Mouse (Mus musculus): ENCODE results near the gene Actl6a. TPM values are rescaled to one million over a fixed set of nuclear protein-coding genes. Genes with fewer than 3 reads are reported as not detected.
"Not testable (repeated sequence)": the region's sequence is repeated elsewhere in the genome, so short reads cannot be mapped to it uniquely, and the experiment has no call there.

Actl6a gene
- polyA plus RNA-seq, 1 experiment from 2014 or later, result 102 TPM

DNA sequence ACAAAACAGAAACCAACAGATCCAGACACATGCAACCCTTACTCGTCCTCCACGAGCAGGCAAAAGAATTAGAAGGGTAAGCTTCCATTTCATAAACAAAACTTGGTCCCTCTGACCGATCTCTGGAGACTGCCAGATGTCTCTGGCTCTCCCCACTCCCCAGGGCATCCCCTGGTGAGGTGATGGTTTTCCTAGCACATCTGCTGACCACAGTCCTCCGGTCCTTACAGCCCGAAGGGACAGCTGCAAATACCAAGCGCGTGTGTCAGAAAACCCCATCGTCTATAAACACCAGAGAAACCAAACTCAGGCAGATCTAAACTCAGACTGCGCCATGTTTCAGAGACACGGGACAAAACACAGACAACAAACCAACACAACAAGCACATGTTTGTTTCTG is 1.5 kb upstream of the Actl6a start:
- not testable (repeated sequence) for ATAC-seq (ENCODE audit: low read depth); H3K9ac ChIP-seq (ENCODE audit: low read depth, low read length)

GRCm38 (mm10) chr3:32708052-32708367 is 1.9 kb downstream of the Actl6a start:
- H3K4me3 ChIP-seq (ENCODE audit: low read depth, low read length), result peak overlapping the region; percentile 94
- H3K4me1 ChIP-seq (ENCODE audit: control insufficient read depth, insufficient read depth, low read length), result peaks cover 5% of the 10 kb centered on the region; the same call in 1 of the 2 replicates
- no peaks in the 10 kb centered on the region for H3K27me3 ChIP-seq (replicated peaks; ENCODE audit: control insufficient read depth, insufficient read depth, low read length)
- DNase-seq (ENCODE audit: low spot score), result no peak
- H3K9me3 ChIP-seq (ENCODE audit: control insufficient read depth, low read length), result no peaks in the 10 kb centered on the region
- H3K36me3 ChIP-seq (ENCODE audit: control insufficient read depth, insufficient read depth, low read length), result peaks cover 15% of the 10 kb centered on the region
- H3K4me2 ChIP-seq (ENCODE audit: low read depth, low read length), result peak overlapping the region; percentile 57
- no peak overlapping the region for H3K27ac ChIP-seq (replicated peaks; ENCODE audit: low read depth, low read length)
- ATAC-seq (ENCODE audit: low read depth), result no peak
- 2% methylated on average over 4 of the region's 4 CpGs for WGBS
- H3K9ac ChIP-seq (ENCODE audit: low read depth, low read length), result peak overlapping the region; percentile 46; the same call in 1 of the 2 replicates

More for the DNA sequence above, 1.5 kb upstream of the Actl6a start:
- DNase-seq (ENCODE audit: low spot score); H3K4me1 ChIP-seq (ENCODE audit: control insufficient read depth, insufficient read depth, low read length); H3K36me3 ChIP-seq (ENCODE audit: control insufficient read depth, insufficient read depth, low read length); H3K27ac ChIP-seq (replicated peaks; ENCODE audit: low read depth, low read length); H3K9me3 ChIP-seq (ENCODE audit: control insufficient read depth, low read length); H3K4me2 ChIP-seq (ENCODE audit: low read depth, low read length); H3K4me3 ChIP-seq (ENCODE audit: low read depth, low read length); H3K27me3 ChIP-seq (replicated peaks; ENCODE audit: control insufficient read depth, insufficient read depth, low read length): not testable (repeated sequence)
- WGBS, result 82% methylated on average over 10 of the region's 10 CpGs

GRCm38 (mm10) chr3:32708368-32709231 is 2.5 kb downstream of the Actl6a start:
- peak overlapping the region; percentile 57 for H3K4me2 ChIP-seq (ENCODE audit: low read depth, low read length)
- 2% methylated on average over 38 of the region's 90 CpGs for WGBS
- H3K9me3 ChIP-seq (ENCODE audit: control insufficient read depth, low read length), result no peaks in the 10 kb centered on the region
- peak overlapping the region; percentile 87 for H3K27ac ChIP-seq (replicated peaks; ENCODE audit: low read depth, low read length)
- ATAC-seq (ENCODE audit: low read depth) (peak; percentile 100), DNase-seq (ENCODE audit: low spot score) (peak; percentile 99)
- peak overlapping the region; percentile 93 for H3K9ac ChIP-seq (ENCODE audit: low read depth, low read length)
- no peaks in the 10 kb centered on the region for H3K27me3 ChIP-seq (replicated peaks; ENCODE audit: control insufficient read depth, insufficient read depth, low read length)
- H3K4me1 ChIP-seq (ENCODE audit: control insufficient read depth, insufficient read depth, low read length), result peaks cover 5% of the 10 kb centered on the region; the same call in 1 of the 2 replicates
- H3K36me3 ChIP-seq (ENCODE audit: control insufficient read depth, insufficient read depth, low read length), result peaks cover 21% of the 10 kb centered on the region
- H3K4me3 ChIP-seq (ENCODE audit: low read depth, low read length), result peak overlapping the region; percentile 94

DNA sequence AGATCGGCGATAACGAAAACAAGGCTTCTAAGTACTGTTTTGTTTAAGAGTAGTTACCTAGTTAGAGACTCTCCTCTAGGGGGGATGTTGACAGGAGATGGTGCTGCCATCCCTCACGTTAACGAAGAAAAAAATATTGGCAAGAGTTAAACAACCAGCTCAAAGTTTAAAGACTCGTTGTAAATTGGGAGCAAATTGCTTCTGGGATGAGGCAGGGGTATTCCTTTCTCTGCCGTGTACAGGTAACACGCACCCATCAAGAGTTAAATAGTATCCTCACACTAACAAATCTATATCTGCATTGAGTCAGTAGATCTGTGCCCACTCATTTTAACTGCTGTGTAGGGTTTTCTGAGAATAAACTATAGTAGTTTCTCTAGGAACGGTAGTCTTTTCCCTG is 3.3 kb downstream of the Actl6a start:
- Histone ChIP-seq H3K27ac (replicated peaks; ENCODE audit: low read depth, low read length) (peak overlapping the region; percentile 87), H3K36me3 (ENCODE audit: control insufficient read depth, insufficient read depth, low read length) (peaks cover 29% of the 10 kb centered on the region), H3K4me1 (ENCODE audit: control insufficient read depth, insufficient read depth, low read length) (peaks cover 5% of the 10 kb centered on the region; the same call in 1 of the 2 replicates), H3K4me3 (ENCODE audit: low read depth, low read length) (peak overlapping the region; percentile 94), H3K27me3 (replicated peaks; ENCODE audit: control insufficient read depth, insufficient read depth, low read length) (no peaks in the 10 kb centered on the region), H3K9ac (ENCODE audit: low read depth, low read length) (peak overlapping the region; percentile 93), H3K9me3 (ENCODE audit: control insufficient read depth, low read length) (no peaks in the 10 kb centered on the region), H3K4me2 (ENCODE audit: low read depth, low read length) (peak overlapping the region; percentile 57)
- 6% methylated on average over 9 of the region's 9 CpGs for WGBS
- ATAC-seq (ENCODE audit: low read depth) (no peak), DNase-seq (ENCODE audit: low spot score) (no peak)

GRCm38 (mm10) chr3:32713711-32714110 is 7.6 kb downstream of the Actl6a start:
- Histone ChIP-seq H3K27me3 (replicated peaks; ENCODE audit: control insufficient read depth, insufficient read depth, low read length) (no peaks in the 10 kb centered on the region), H3K36me3 (ENCODE audit: control insufficient read depth, insufficient read depth, low read length) (peaks cover 69% of the 10 kb centered on the region)
- ATAC-seq (ENCODE audit: low read depth), result no peak

GRCm38 (mm10) chr3:32717403-32717802 is 11.3 kb downstream of the Actl6a start:
- not testable (repeated sequence) for H3K4me1 ChIP-seq (ENCODE audit: control insufficient read depth, insufficient read depth, low read length)
- WGBS, result 94% methylated on average over 5 of the region's 6 CpGs

More at GRCm38 (mm10) chr3:32713711-32714110, 7.6 kb downstream of the Actl6a start:
- H3K9me3 ChIP-seq (ENCODE audit: control insufficient read depth, low read length), result no peaks in the 10 kb centered on the region
- WGBS, result 83% methylated on average over 3 of the region's 3 CpGs
- H3K27ac ChIP-seq (replicated peaks; ENCODE audit: low read depth, low read length), result no peak overlapping the region
- H3K4me1 ChIP-seq (ENCODE audit: control insufficient read depth, insufficient read depth, low read length), result peaks cover 5% of the 10 kb centered on the region; the same call in 1 of the 2 replicates
- H3K9ac ChIP-seq (ENCODE audit: low read depth, low read length), result no peak overlapping the region
- DNase-seq (ENCODE audit: low spot score), result no peak
- H3K4me2 ChIP-seq (ENCODE audit: low read depth, low read length), result no peak overlapping the region
- no peak overlapping the region for H3K4me3 ChIP-seq (ENCODE audit: low read depth, low read length)

DNA sequence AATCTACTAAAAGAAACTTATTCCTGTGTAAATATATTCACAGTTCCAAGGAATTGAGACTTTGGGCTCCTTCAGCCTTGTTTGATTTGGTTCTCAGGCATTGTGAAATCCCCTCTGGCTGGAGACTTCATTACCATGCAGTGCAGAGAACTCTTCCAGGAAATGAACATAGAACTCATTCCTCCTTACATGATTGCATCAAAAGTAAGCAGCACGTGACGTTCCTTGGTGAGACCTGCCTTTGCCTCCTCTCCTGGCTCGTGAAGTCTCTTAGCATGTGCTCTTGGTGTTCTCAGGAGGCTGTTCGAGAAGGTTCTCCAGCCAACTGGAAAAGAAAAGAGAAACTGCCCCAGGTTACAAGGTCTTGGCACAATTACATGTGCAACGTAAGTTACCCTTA is 12.2 kb downstream of the Actl6a start:
- H3K4me1 ChIP-seq (ENCODE audit: control insufficient read depth, insufficient read depth, low read length), result no peaks in the 10 kb centered on the region
- no peaks in the 10 kb centered on the region for H3K27me3 ChIP-seq (replicated peaks; ENCODE audit: control insufficient read depth, insufficient read depth, low read length)
- ATAC-seq (ENCODE audit: low read depth) (no peak), DNase-seq (ENCODE audit: low spot score) (no peak)
- WGBS, result 94% methylated on average over 5 of the region's 5 CpGs
- H3K27ac ChIP-seq (replicated peaks; ENCODE audit: low read depth, low read length), result no peak overlapping the region
- no peak overlapping the region for H3K4me2 ChIP-seq (ENCODE audit: low read depth, low read length)
- no peak overlapping the region for H3K9ac ChIP-seq (ENCODE audit: low read depth, low read length)
- H3K4me3 ChIP-seq (ENCODE audit: low read depth, low read length), result no peak overlapping the region
- H3K9me3 ChIP-seq (ENCODE audit: control insufficient read depth, low read length), result no peaks in the 10 kb centered on the region
- peaks cover 96% of the 10 kb centered on the region for H3K36me3 ChIP-seq (ENCODE audit: control insufficient read depth, insufficient read depth, low read length)

More at GRCm38 (mm10) chr3:32717403-32717802, 11.3 kb downstream of the Actl6a start:
- not testable (repeated sequence) for H3K9me3 ChIP-seq (ENCODE audit: control insufficient read depth, low read length); H3K9ac ChIP-seq (ENCODE audit: low read depth, low read length); H3K4me2 ChIP-seq (ENCODE audit: low read depth, low read length); H3K4me3 ChIP-seq (ENCODE audit: low read depth, low read length); DNase-seq (ENCODE audit: low spot score); H3K27me3 ChIP-seq (replicated peaks; ENCODE audit: control insufficient read depth, insufficient read depth, low read length); H3K27ac ChIP-seq (replicated peaks; ENCODE audit: low read depth, low read length); ATAC-seq (ENCODE audit: low read depth)
- peaks cover 96% of the 10 kb centered on the region for H3K36me3 ChIP-seq (ENCODE audit: control insufficient read depth, insufficient read depth, low read length)

- Histone ChIP-seq H3K4me2 (ENCODE audit: low read depth, low read length) (no peak overlapping the region), H3K4me1 (ENCODE audit: control insufficient read depth, insufficient read depth, low read length) (no peaks in the 10 kb centered on the region), H3K9ac (ENCODE audit: low read depth, low read length) (no peak overlapping the region), H3K9me3 (ENCODE audit: control insufficient read depth, low read length) (no peaks in the 10 kb centered on the region), H3K36me3 (ENCODE audit: control insufficient read depth, insufficient read depth, low read length) (peaks cover 95% of the 10 kb centered on the region), H3K4me3 (ENCODE audit: low read depth, low read length) (no peak overlapping the region), H3K27me3 (replicated peaks; ENCODE audit: control insufficient read depth, insufficient read depth, low read length) (no peaks in the 10 kb centered on the region), H3K27ac (replicated peaks; ENCODE audit: low read depth, low read length) (no peak overlapping the region)
- 94% methylated on average over 7 of the region's 7 CpGs for WGBS
- ATAC-seq (ENCODE audit: low read depth) (no peak), DNase-seq (ENCODE audit: low spot score) (no peak)
Observed at GRCm38 (mm10) chr3:32724191-32724590, 18.1 kb downstream of the Actl6a start.

DNA sequence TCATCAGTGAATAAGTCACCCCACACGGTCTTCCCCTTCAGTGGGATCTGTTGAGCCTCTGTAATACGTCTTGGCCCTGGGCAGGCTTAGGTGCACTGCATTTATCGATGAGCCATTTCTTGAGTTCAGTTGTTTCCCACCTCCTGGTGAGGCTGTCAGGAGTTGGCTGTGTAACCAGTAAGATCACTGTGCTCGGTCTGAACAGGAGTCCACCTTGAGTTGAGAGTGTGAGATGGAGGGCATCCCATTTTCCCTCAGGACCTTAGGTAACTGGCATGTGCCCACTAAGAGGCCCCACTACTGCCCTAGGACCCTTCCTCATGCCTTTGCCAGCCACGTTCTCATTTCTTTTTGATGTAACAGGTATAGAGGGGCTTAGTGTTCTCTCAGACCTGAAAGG is 19.9 kb downstream of the Actl6a start:
- 94% methylated on average over 5 of the region's 5 CpGs for WGBS
- H3K27me3 ChIP-seq (replicated peaks; ENCODE audit: control insufficient read depth, insufficient read depth, low read length), result no peaks in the 10 kb centered on the region

More for the DNA sequence above, 19.9 kb downstream of the Actl6a start:
- no peak overlapping the region for H3K4me2 ChIP-seq (ENCODE audit: low read depth, low read length)
- no peak for ATAC-seq (ENCODE audit: low read depth)
- H3K36me3 ChIP-seq (ENCODE audit: control insufficient read depth, insufficient read depth, low read length), result peaks cover 96% of the 10 kb centered on the region
- DNase-seq (ENCODE audit: low spot score), result no peak
- no peaks in the 10 kb centered on the region for H3K9me3 ChIP-seq (ENCODE audit: control insufficient read depth, low read length)
- no peak overlapping the region for H3K27ac ChIP-seq (replicated peaks; ENCODE audit: low read depth, low read length)
- H3K4me1 ChIP-seq (ENCODE audit: control insufficient read depth, insufficient read depth, low read length), result no peaks in the 10 kb centered on the region
- no peak overlapping the region for H3K4me3 ChIP-seq (ENCODE audit: low read depth, low read length)
- no peak overlapping the region for H3K9ac ChIP-seq (ENCODE audit: low read depth, low read length)

Data from embryonic facial prominence, embryonic 14.5 days (tissue).